Comparison of ENCODE assay signal across 18 mouse cellular contexts in the genomic region with DNA sequence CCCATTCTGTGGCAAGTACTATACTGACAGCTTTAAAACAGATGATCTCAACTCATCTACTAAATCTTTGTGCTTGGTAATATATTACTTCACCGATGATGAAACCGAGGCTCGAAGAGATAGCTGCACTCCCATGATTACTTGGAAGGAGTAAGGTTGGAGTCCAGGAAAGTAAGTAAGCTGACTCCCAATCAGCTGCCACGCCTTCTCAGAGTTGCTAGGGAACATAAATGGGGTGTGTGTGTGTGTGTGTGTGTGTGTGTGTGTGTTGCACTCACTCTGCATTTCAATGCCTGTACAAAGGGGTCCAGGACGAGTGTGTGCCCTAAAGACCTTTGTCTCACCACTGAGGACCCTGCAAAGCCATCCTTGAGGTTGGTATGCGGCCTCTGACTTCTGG. TPM values are rescaled to one million over a fixed set of nuclear protein-coding genes. Genes with fewer than 3 reads are reported as not detected.
"Had no signal": no experiment of that assay in that cellular context is flagged by ENCODE, and none has a peak within 500 bp of the region (broad histone marks: within the 10 kb centered on the region; RNA-seq: fewer than 3 reads in every experiment).

No protein-coding gene starts in this region.

- H3K4me2 ChIP-seq: limb, embryonic 13.5 days; liver, embryonic 13.5 days; midbrain, embryonic 13.5 days had no signal

- H3K27me3 ChIP-seq: limb, embryonic 13.5 days; liver, embryonic 13.5 days; midbrain, embryonic 13.5 days had no signal

- H3K9me3 ChIP-seq: limb, embryonic 10.5 days; limb, embryonic 13.5 days; liver, embryonic 13.5 days; midbrain, embryonic 13.5 days had no signal

- H3K27ac ChIP-seq: layer of hippocampus, adult 2 months; limb, embryonic 10.5 days; limb, embryonic 13.5 days; liver, embryonic 13.5 days; midbrain, embryonic 13.5 days had no signal

- H3K4me3 ChIP-seq: layer of hippocampus, adult 2 months; limb, embryonic 10.5 days; limb, embryonic 13.5 days; liver, embryonic 13.5 days; midbrain, embryonic 13.5 days had no signal

- H3K36me3 ChIP-seq: limb, embryonic 10.5 days; limb, embryonic 13.5 days; liver, embryonic 13.5 days; midbrain, embryonic 13.5 days had no signal

- H3K9ac ChIP-seq: limb, embryonic 13.5 days; liver, embryonic 13.5 days; midbrain, embryonic 13.5 days had no signal

- ATAC-seq: hindbrain, embryonic 16.5 days; inflammation-experienced regulatory T-cells, adult 6 months; midbrain, embryonic 13.5 days; midbrain, embryonic 16.5 days had no signal

- DNase-seq: kidney, adult 18-20 months; kidney, adult 9 months; layer of hippocampus, adult 9-11 months; liver, embryonic 13.5 days; lung, adult 2 months; lung, postnatal 14 days; lung, postnatal 4 days; thymus, postnatal 36 days had no signal

- H3K4me1 ChIP-seq: liver, embryonic 13.5 days had no signal

RNA-seq across cellular contexts. Expression of a gene that starts 12.7 kb away (rescaled TPM):
- polyA plus RNA-seq: hindbrain, embryonic 16.5 days; inflammation-experienced regulatory T-cells, adult 6 months; limb, embryonic 10.5 days; limb, embryonic 13.5 days; liver, embryonic 13.5 days; midbrain, embryonic 13.5 days; midbrain, embryonic 16.5 days; neural tube, embryonic 11.5 days; neural tube, embryonic 14.5 days had no signal

RNA-seq across cellular contexts. Expression of a gene that starts 48.0 kb away (rescaled TPM):
- polyA plus RNA-seq: inflammation-experienced regulatory T-cells, adult 6 months; liver, adult 2 months had no signal
